Mouse (Mus musculus) layer of hippocampus, adult 11-12 months (tissue): ENCODE measurements at regions not wholly inside any gene's neighbourhood (a gene's known extent, or its start where the extent isn't known, plus 50 kb on each side); places are given as distances from the start of the nearest gene placed in this dataset.

Experiments
- DNase-seq: peaks from one replicate; pipeline ENCODE4 v3.0.0; 2022; ENCODE audit warnings: low spot score

- DNase-seq: no peak
These were observed 199.0 kb upstream of the Thbs1 start for GRCm38 (mm10) chr2:117912722-117913121.

- DNase-seq: peak; percentile 37
These were observed 197.8 kb upstream of the Thbs1 start for GRCm38 (mm10) chr2:117913846-117914245.

GRCm38 (mm10) chr2:117915821-117916220 lies 195.9 kb upstream of the Thbs1 start:
- no peak for DNase-seq

GRCm38 (mm10) chr2:117917181-117917580 lies 194.5 kb upstream of the Thbs1 start:
- DNase-seq: no peak

GRCm38 (mm10) chr2:117924877-117925276 lies 186.8 kb upstream of the Thbs1 start:
- DNase-seq: no peak

- no peak for DNase-seq
These were observed 186.3 kb upstream of the Thbs1 start for GRCm38 (mm10) chr2:117925412-117925811.

- DNase-seq: no peak
These were observed 183.6 kb upstream of the Thbs1 start for GRCm38 (mm10) chr2:117928062-117928461.

- no peak for DNase-seq
These were observed 182.1 kb upstream of the Thbs1 start for GRCm38 (mm10) chr2:117929586-117929985.

- DNase-seq: no peak
These were observed 180.7 kb upstream of the Thbs1 start for GRCm38 (mm10) chr2:117930895-117931537.

GRCm38 (mm10) chr2:117936590-117936989 lies 175.1 kb upstream of the Thbs1 start:
- DNase-seq: no peak

- DNase-seq: no peak
These were observed 173.2 kb upstream of the Thbs1 start for GRCm38 (mm10) chr2:117938283-117939049.

- DNase-seq: no peak
These were observed 170.1 kb upstream of the Thbs1 start for GRCm38 (mm10) chr2:117941517-117942096.

- DNase-seq: no peak
These were observed 168.0 kb upstream of the Thbs1 start for GRCm38 (mm10) chr2:117943666-117944065.

GRCm38 (mm10) chr2:117944325-117944724 lies 167.4 kb upstream of the Thbs1 start:
- no peak for DNase-seq

GRCm38 (mm10) chr2:117944942-117945341 lies 166.7 kb upstream of the Thbs1 start:
- DNase-seq: no peak

GRCm38 (mm10) chr2:117950431-117951336 lies 161.0 kb upstream of the Thbs1 start:
- no peak for DNase-seq

GRCm38 (mm10) chr2:117951337-117951718 lies 160.3 kb upstream of the Thbs1 start:
- DNase-seq: peak; percentile 19

- DNase-seq: no peak
These were observed 152.9 kb upstream of the Thbs1 start for GRCm38 (mm10) chr2:117958737-117959136.

GRCm38 (mm10) chr2:117959440-117959839 lies 152.2 kb upstream of the Thbs1 start:
- DNase-seq: no peak

- peak; percentile 7 for DNase-seq
These were observed 149.1 kb upstream of the Thbs1 start for GRCm38 (mm10) chr2:117962531-117962930.

- DNase-seq: no peak
These were observed 148.2 kb upstream of the Thbs1 start for GRCm38 (mm10) chr2:117963526-117963925.

GRCm38 (mm10) chr2:117965758-117966157 lies 145.9 kb upstream of the Thbs1 start:
- no peak for DNase-seq
